Mouse (Mus musculus) thymus, adult 2 months (tissue): ENCODE results near the gene Nelfcd.

ENCODE experiments used
- CTCF ChIP-seq: fragments of 200-500 bp; IDR thresholded peaks from 2 replicates; pipeline ENCODE4 v1.5.1; 2012; ENCODE audit warnings: mild to moderate bottlenecking, control low read depth, low read length, moderate library complexity, borderline replicate concordance; ENCODE audit not compliant: control insufficient read depth, poor library complexity, insufficient read depth; ENCODE audit errors: extremely low read depth
- POLR2A ChIP-seq: fragments of 200-500 bp; IDR thresholded peaks from 2 replicates; pipeline ENCODE4 v1.6.1; 2012; ENCODE audit warnings: mild to moderate bottlenecking, low read length, control low read depth, moderate library complexity; ENCODE audit not compliant: control insufficient read depth, poor library complexity, insufficient read depth; ENCODE audit errors: extremely low read depth

DNA sequence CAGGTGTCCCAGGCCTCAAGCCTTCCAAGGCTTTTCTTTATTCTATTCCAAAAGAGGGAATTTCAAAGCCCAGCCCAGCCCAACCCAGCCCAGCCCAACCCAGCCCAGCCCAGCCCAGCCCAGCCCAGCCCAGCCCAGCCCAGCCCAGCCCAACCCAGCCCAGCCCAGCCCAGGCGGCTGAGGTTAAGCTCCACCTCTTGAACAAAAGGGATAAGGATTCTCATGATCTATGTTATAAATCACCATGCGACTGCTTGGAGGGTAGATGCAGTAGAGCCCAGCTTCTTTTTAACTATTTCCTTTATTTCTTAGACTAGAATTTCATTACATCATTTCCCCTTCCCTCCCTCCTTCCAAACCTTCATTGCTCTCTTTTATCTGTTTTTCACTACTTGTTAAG is 5.4 kb upstream of the Nelfcd start:
- TF ChIP-seq CTCF (no peak), POLR2A (no peak)
